Mouse (Mus musculus): ENCODE measurements around the gene Frmd8.

The Frmd8 gene

DNA sequence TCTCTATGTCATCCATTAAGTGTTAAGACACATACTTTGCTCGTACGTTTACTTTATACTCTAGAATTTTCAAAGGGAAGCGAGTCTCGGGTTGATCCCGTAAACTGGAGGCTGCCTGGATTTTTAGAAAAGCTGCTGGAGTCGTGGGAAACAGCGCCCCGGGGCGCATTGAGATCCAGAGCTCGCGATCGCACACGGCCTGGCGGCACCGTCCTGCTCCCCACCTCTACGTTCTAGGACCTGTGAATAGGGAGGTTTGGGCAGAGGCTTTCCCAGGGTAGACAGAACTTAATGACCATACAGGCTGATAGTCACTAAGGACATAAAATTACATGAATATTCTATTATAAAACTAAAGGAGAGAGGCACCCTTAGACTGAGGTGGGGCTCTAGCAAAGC lies 71.2 kb downstream of the Frmd8 start:
- DNase-seq, result no peak

GRCm38 (mm10) chr19:5803041-5803880 lies 71.8 kb downstream of the Frmd8 start:
- DNase-seq, result peak; percentile 100

GRCm38 (mm10) chr19:5802787-5803040 lies 72.4 kb downstream of the Frmd8 start:
- DNase-seq, result no peak

- peak; percentile 97 for DNase-seq
Measured at GRCm38 (mm10) chr19:5802011-5802786, 72.9 kb downstream of the Frmd8 start.

- no peak for DNase-seq
Measured at GRCm38 (mm10) chr19:5801432-5801964, 73.6 kb downstream of the Frmd8 start.

DNA sequence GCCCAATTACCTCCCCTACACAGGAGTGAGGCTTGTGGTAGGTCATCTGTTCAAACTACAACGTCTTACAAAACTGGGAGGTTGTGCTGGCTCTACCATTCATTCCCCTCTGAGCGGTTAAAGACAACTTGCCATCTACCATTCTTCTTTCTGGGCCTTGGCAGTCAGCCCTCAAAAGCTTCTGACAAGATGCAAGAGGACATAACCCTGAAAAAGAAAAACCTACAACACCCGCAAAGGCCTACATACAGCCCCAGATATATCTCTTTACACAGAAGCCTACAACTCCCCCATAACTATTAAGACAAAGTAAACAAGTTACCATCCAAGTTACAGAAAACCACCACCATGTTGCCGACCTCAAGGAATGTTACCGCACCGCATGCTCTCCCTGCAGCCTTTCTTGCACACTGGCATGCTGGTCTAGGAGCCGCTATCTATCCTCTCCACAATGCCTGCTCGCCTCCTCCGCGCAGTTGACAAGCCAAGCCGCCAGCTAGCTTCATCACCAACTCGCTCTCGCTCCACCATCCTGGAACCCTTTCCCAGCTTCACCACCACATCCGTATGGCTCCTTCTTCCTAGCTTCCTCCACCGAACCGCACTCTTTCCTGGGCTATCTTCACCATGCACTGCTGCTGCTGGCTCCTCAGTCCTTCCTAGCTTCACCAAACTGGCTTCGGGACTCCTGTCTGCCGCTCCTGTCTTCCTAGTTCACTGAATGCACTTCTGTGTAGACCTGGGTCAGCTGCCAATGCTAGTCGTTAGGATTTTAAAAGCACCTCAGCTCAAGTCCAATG lies 74.2 kb downstream of the Frmd8 start:
- peak; percentile 32 for DNase-seq

- no peak for DNase-seq
Measured at GRCm38 (mm10) chr19:5800350-5800631, 74.8 kb downstream of the Frmd8 start.

All from lung, postnatal 10 days (tissue).